Mouse (Mus musculus) brain, embryonic 14.5 days (tissue): ENCODE measurements around the gene Mipep. TPM values are rescaled to one million over a fixed set of nuclear protein-coding genes. Genes with fewer than 3 reads are reported as not detected.

Source experiments
- DNase-seq: peaks from one replicate; pipeline ENCODE4 v3.0.0-alpha.2; 2011; ENCODE audit warnings: low read depth
- CTCF ChIP-seq: fragments of 200-500 bp; IDR thresholded peaks from 2 replicates; pipeline ENCODE4 v1.5.1; 2012; ENCODE audit warnings: inconsistent platforms, mild to moderate bottlenecking, moderate library complexity, borderline replicate concordance; ENCODE audit not compliant: insufficient read depth, insufficient read length; ENCODE audit errors: extremely low read depth
- POLR2A ChIP-seq: fragments of 200-500 bp; IDR thresholded peaks from 2 replicates; pipeline ENCODE4 v1.6.1; 2012; ENCODE audit warnings: mild to moderate bottlenecking, inconsistent platforms, borderline replicate concordance; ENCODE audit not compliant: poor library complexity, insufficient read depth, insufficient read length, severe bottlenecking; ENCODE audit errors: extremely low read depth
- polyA plus RNA-seq: library from polyadenylated mRNA; depleted of rRNA; stranded (reverse); fragments of >200 nt; gene quantifications from 2 replicates; pipeline ENCODE4 v1.2.3, GENCODE M21; 2012; rRNA removed

Gene Mipep
- polyA plus RNA-seq, 1 experiment = 13.6 TPM

GRCm38 (mm10) chr14:60935705-60936104 is 151.3 kb downstream of the Mipep start:
- TF ChIP-seq POLR2A (no peak), CTCF (no peak)
- DNase-seq = no peak

GRCm38 (mm10) chr14:60937481-60938039 is 153.2 kb downstream of the Mipep start:
- no peak for DNase-seq
- TF ChIP-seq POLR2A (no peak), CTCF (no peak)

Other genes with a start within 250 kb of the Mipep start
- 17.0 and 22.1 TPM in 2 replicates for gene Spata13, start 150.6 kb upstream of the Mipep start, polyA plus RNA-seq
- 0.33 and 0.42 TPM in 2 replicates for gene C1qtnf9, start 16.4 kb upstream of the Mipep start, polyA plus RNA-seq